Mouse (Mus musculus) G1E (cell line): ENCODE data around the gene Scn8a.

Experiments used
- CTCF ChIP-seq: IDR thresholded peaks from 2 replicates; pipeline ENCODE4 v1.5.1; 2012; ENCODE audit warnings: low read depth, low read length, inconsistent platforms, mixed read lengths
- GATA1 ChIP-seq: IDR thresholded peaks from 2 replicates; pipeline ENCODE4 v1.6.1; 2012; ENCODE audit warnings: borderline replicate concordance, low read length, inconsistent platforms, mixed read lengths
- GATA2 ChIP-seq: IDR thresholded peaks from 2 replicates; pipeline ENCODE4 v1.6.1; 2012; ENCODE audit warnings: low read depth, low read length, inconsistent platforms, borderline replicate concordance
- TAL1 ChIP-seq: conservative IDR thresholded peaks from 2 replicates; pipeline ENCODE4 v1.6.1; 2012; ENCODE audit warnings: low read depth, low read length, inconsistent platforms, mixed read lengths

DNA sequence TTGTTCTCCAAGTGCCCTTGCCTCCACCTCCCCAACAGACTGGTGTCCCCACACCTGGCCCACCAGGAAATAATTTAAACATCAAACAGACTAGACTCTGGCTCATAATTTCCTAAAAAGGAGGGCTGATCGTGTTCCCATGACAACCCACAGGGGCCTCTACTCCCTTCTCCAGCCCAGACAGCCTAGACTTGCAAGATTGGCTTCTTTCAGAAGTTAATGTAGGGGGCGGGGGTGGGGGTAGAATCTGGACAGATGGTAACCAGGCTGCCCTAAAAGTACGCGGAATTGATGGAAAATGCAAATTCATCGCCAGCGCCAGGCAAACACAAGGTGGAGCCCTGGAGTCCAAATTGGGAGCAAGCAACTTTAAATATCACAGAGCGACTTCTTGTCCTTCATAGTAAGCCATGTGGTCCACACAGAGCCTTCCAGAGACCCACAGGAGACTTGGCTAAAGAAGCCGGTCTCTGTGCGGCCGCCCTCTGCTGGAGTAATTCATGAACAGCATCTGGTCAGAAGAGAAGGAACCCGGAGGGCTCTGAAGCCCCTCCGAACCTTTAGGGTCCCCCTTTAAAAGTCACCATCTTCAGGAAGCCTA is 31.0 kb upstream of the Scn8a start:
- TF ChIP-seq CTCF, result no peak
- no peak for TF ChIP-seq GATA1
- no peak for TF ChIP-seq GATA2
- TF ChIP-seq TAL1, result no peak
